Mouse (Mus musculus) stomach, embryonic 14.5 days (tissue): ENCODE results near the gene Trem2. TPM values are rescaled to one million over a fixed set of nuclear protein-coding genes. Genes with fewer than 3 reads are reported as not detected.
"Not testable (repeated sequence)": the region's sequence is repeated elsewhere in the genome, so short reads cannot be mapped to it uniquely, and the experiment has no call there.

Source experiments
- ATAC-seq: fragments of 200-750 bp; cut with Nextera tagmentation; 2 replicates; pipeline ENCODE4 v1.8.0; 2017; ENCODE audit warnings: low read depth, moderate TSS enrichment; ENCODE audit not compliant: insufficient number of reproducible peaks, insufficient read depth, low FRiP score
- H3K27ac ChIP-seq: fragments of 300-500 bp; sonication (generic); 2 replicates; pipeline ENCODE4 v1.5.1; 2014; ENCODE audit warnings: mild to moderate bottlenecking, low read length, moderate library complexity, mixed read lengths
- H3K27me3 ChIP-seq: fragments of 300-500 bp; sonication (generic); 2 replicates; pipeline ENCODE4 v1.6.1; 2014; ENCODE audit warnings: low read length, control low read depth, mixed read lengths; ENCODE audit not compliant: control insufficient read depth, insufficient read depth
- H3K36me3 ChIP-seq: fragments of 300-500 bp; sonication (generic); 2 replicates; pipeline ENCODE4 v1.6.1; 2014; ENCODE audit warnings: mild to moderate bottlenecking, control low read depth, low read length, moderate library complexity, mixed read lengths; ENCODE audit not compliant: control insufficient read depth, insufficient read depth
- H3K4me1 ChIP-seq: fragments of 300-500 bp; sonication (generic); 2 replicates; pipeline ENCODE4 v1.6.1; 2014; ENCODE audit warnings: low read length, control low read depth, mixed read lengths; ENCODE audit not compliant: control insufficient read depth, insufficient read depth
- H3K4me2 ChIP-seq: fragments of 300-500 bp; sonication (generic); replicated peaks from 2 replicates; pipeline ENCODE4 v1.6.1; 2014; ENCODE audit warnings: low read depth, low read length, control low read depth
- H3K4me3 ChIP-seq: fragments of 300-500 bp; sonication (generic); 2 replicates; pipeline ENCODE4 v1.5.1; 2014; ENCODE audit warnings: low read depth, low read length, control low read depth
- H3K9ac ChIP-seq: fragments of 300-500 bp; sonication (generic); replicated peaks from 2 replicates; pipeline ENCODE4 v1.6.1; 2014; ENCODE audit warnings: low read depth, mild to moderate bottlenecking, control low read depth, low read length, moderate library complexity, mixed read lengths
- H3K9me3 ChIP-seq: fragments of 300-500 bp; sonication (generic); 2 replicates; pipeline ENCODE4 v1.6.1; 2016; ENCODE audit warnings: low read depth, low read length, control low read depth; ENCODE audit not compliant: control insufficient read depth
- WGBS: fragments of 180-500 bp; shearing (Covaris S2); extraction: QIAGEN DNeasy Blood & Tissue Kit; methylation state at CpG from one replicate; pipeline ENCODE4 v1.1.7; 2014; 5-methylcytosine and 5-hydroxymethylcytosine counted together
- polyA plus RNA-seq: library from polyadenylated mRNA; unstranded; fragments of >200 nt; fragmentation: Nextera tagmentation; extraction: Ambion mirVana; gene quantifications from 2 replicates; pipeline ENCODE4 v1.2.1, GENCODE M21; 2014

The Trem2 gene
- polyA plus RNA-seq: 4.4 and 5.7 TPM in 2 replicates

- Histone ChIP-seq H3K9ac (no peak within 1 kb of the TSS), H3K9me3 (no peaks in the 10 kb centered on the region), H3K27me3 (no peaks in the 10 kb centered on the region), H3K36me3 (no peaks in the 10 kb centered on the region), H3K27ac (no peak within 1 kb of the TSS), H3K4me1 (no peaks in the 10 kb centered on the region), H3K4me2 (no peak within 1 kb of the TSS), H3K4me3 (no peak within 1 kb of the TSS)
- WGBS: 71% methylated on average over 5 of the region's 5 CpGs
- ATAC-seq: no peak
Observed at GRCm38 (mm10) chr17:48346231-48346630, at the start of gene Trem2. Gene Trem2 (plus strand): TSS chr17:48346401.

- no peaks in the 10 kb centered on the region for H3K4me1 ChIP-seq
- no peaks in the 10 kb centered on the region for H3K27me3 ChIP-seq
- no peak within 1 kb of the TSS for H3K4me2 ChIP-seq
- H3K27ac ChIP-seq: no peak within 1 kb of the TSS
- H3K36me3 ChIP-seq: no peaks in the 10 kb centered on the region
- H3K4me3 ChIP-seq: no peak within 1 kb of the TSS
- H3K9ac ChIP-seq: no peak within 1 kb of the TSS
- 15% methylated on average over 3 of the region's 4 CpGs for WGBS
- ATAC-seq: peak; percentile 30; the same call in 1 of the 2 replicates
- no peaks in the 10 kb centered on the region for H3K9me3 ChIP-seq
Observed at GRCm38 (mm10) chr17:48299203-48299602, 47.0 kb upstream of the Trem2 start, which contains the start of gene Treml2. Gene Treml2 (plus strand): TSS chr17:48299498.

- Histone ChIP-seq H3K4me2 (no peak overlapping the region), H3K9ac (no peak overlapping the region), H3K27me3 (no peaks in the 10 kb centered on the region), H3K9me3 (no peaks in the 10 kb centered on the region), H3K4me1 (no peaks in the 10 kb centered on the region), H3K27ac (no peak overlapping the region), H3K36me3 (no peaks in the 10 kb centered on the region), H3K4me3 (no peak overlapping the region)
- WGBS: 52% methylated on average over 7 of the region's 7 CpGs
- ATAC-seq: no peak
Observed at GRCm38 (mm10) chr17:48299756-48300155, 46.4 kb upstream of the Trem2 start.

- no peak overlapping the region for H3K9ac ChIP-seq
- H3K27ac ChIP-seq: no peak overlapping the region
- H3K9me3 ChIP-seq: no peaks in the 10 kb centered on the region
- no peak overlapping the region for H3K4me2 ChIP-seq
- H3K27me3 ChIP-seq: no peaks in the 10 kb centered on the region
- WGBS: 57% methylated on average over 7 of the region's 7 CpGs
- no peaks in the 10 kb centered on the region for H3K4me1 ChIP-seq
- no peak overlapping the region for H3K4me3 ChIP-seq
- no peaks in the 10 kb centered on the region for H3K36me3 ChIP-seq
- ATAC-seq: no peak
Observed at GRCm38 (mm10) chr17:48300199-48300598, 46.0 kb upstream of the Trem2 start.

GRCm38 (mm10) chr17:48300861-48301260 lies 45.3 kb upstream of the Trem2 start:
- no peak for ATAC-seq
- 69% methylated on average over 9 of the region's 9 CpGs for WGBS
- H3K27me3 ChIP-seq: no peaks in the 10 kb centered on the region
- no peaks in the 10 kb centered on the region for H3K9me3 ChIP-seq
- no peak overlapping the region for H3K4me2 ChIP-seq
- H3K9ac ChIP-seq: no peak overlapping the region
- no peaks in the 10 kb centered on the region for H3K36me3 ChIP-seq
- H3K4me1 ChIP-seq: no peaks in the 10 kb centered on the region
- H3K27ac ChIP-seq: no peak overlapping the region
- H3K4me3 ChIP-seq: no peak overlapping the region

GRCm38 (mm10) chr17:48301792-48302191 lies 44.4 kb upstream of the Trem2 start:
- no peaks in the 10 kb centered on the region for H3K27me3 ChIP-seq

GRCm38 (mm10) chr17:48312124-48312523 lies 34.1 kb upstream of the Trem2 start:
- 65% methylated on average over 2 of the region's 2 CpGs for WGBS
- no peaks in the 10 kb centered on the region for H3K36me3 ChIP-seq
- no peak overlapping the region for H3K9ac ChIP-seq
- no peak overlapping the region for H3K27ac ChIP-seq
- no peak overlapping the region for H3K4me2 ChIP-seq
- no peaks in the 10 kb centered on the region for H3K4me1 ChIP-seq
- no peaks in the 10 kb centered on the region for H3K9me3 ChIP-seq
- H3K27me3 ChIP-seq: no peaks in the 10 kb centered on the region
- ATAC-seq: no peak
- no peak overlapping the region for H3K4me3 ChIP-seq

More at GRCm38 (mm10) chr17:48301792-48302191, 44.4 kb upstream of the Trem2 start:
- no peak overlapping the region for H3K4me3 ChIP-seq
- H3K4me1 ChIP-seq: no peaks in the 10 kb centered on the region
- no peaks in the 10 kb centered on the region for H3K36me3 ChIP-seq
- H3K9ac ChIP-seq: no peak overlapping the region
- no peak overlapping the region for H3K27ac ChIP-seq
- ATAC-seq: no peak
- no peaks in the 10 kb centered on the region for H3K9me3 ChIP-seq
- H3K4me2 ChIP-seq: no peak overlapping the region
- WGBS: 89% methylated on average over 5 of the region's 5 CpGs

- H3K9me3 ChIP-seq, H3K36me3 ChIP-seq, H3K9ac ChIP-seq, H3K4me3 ChIP-seq, H3K4me2 ChIP-seq, H3K27ac ChIP-seq, H3K4me1 ChIP-seq, ATAC-seq, H3K27me3 ChIP-seq: not testable (repeated sequence)
- WGBS: 77% methylated on average over 3 of the region's 3 CpGs
Observed at GRCm38 (mm10) chr17:48315905-48316579, 30.2 kb upstream of the Trem2 start, which contains the start of gene B430306N03Rik. Gene B430306N03Rik (plus strand): TSS chr17:48316141.

- Histone ChIP-seq H3K4me2 (no peak overlapping the region), H3K27ac (no peak overlapping the region), H3K36me3 (no peaks in the 10 kb centered on the region), H3K4me3 (no peak overlapping the region), H3K9ac (no peak overlapping the region), H3K4me1 (no peaks in the 10 kb centered on the region), H3K27me3 (no peaks in the 10 kb centered on the region), H3K9me3 (no peaks in the 10 kb centered on the region)
- WGBS: 96% methylated on average over 1 of the region's 1 CpGs
- no peak for ATAC-seq
Observed at GRCm38 (mm10) chr17:48318686-48319085, 27.5 kb upstream of the Trem2 start.
